Mouse (Mus musculus): ENCODE data around the gene Ccdc170.

The Ccdc170 gene

DNA sequence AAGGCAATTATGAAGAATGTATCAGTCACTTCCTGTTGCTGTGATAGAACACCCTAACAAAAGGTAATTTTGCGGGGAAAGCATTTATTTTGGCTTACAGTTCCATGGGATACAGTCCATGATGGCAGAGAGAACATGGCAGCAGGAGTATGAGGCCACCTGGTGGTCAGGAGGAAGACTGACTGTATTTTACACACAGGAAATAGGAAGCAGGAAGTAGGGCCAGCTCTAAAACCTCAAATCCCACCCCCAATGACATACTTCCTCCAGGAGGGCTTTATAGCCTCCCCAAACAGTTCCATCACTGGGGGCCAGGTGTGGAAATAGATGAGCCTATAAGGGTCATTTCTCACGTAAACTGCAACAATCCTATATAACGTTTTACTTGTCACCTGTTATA lies 39.8 kb downstream of the Ccdc170 start:
- DNase-seq = no peak

DNA sequence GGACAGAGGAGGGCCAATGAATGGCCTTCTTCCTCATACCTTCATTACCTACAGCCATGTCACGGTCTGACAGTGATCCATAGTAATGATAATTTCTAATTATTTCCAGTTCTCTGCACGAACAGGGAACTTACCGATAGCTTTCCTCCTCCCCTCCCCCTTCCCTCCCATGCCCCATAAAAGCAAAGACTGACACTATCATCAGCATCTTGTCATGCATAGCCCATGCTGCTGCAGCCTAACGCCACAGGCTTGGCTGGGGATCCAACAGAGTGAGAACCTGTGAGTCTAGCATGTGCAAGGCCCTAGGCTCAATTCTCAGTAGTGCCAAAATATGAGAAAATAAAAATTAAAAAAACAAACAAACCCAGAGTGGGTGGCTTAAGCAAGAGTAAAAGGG lies 40.8 kb downstream of the Ccdc170 start:
- DNase-seq = no peak

DNA sequence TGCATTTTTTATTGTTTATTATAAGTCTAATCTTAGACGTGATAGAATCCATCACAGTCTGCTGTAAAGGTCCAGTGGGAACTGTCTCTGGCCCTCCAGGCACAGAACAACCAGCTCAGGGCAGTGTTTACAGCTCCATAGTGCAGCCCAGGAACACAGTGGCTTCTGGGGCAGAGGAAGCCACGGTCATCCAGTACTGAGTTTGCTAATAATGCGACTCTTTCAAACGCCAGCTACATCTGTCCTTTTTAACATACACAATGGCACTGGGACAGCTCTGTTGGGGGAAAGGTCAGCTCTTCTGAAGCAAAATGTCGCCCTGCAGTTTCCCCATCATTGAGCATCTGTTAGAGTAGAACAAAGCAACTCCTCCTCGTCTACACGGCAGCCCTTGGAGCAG lies 45.7 kb downstream of the Ccdc170 start:
- no peak for DNase-seq

DNA sequence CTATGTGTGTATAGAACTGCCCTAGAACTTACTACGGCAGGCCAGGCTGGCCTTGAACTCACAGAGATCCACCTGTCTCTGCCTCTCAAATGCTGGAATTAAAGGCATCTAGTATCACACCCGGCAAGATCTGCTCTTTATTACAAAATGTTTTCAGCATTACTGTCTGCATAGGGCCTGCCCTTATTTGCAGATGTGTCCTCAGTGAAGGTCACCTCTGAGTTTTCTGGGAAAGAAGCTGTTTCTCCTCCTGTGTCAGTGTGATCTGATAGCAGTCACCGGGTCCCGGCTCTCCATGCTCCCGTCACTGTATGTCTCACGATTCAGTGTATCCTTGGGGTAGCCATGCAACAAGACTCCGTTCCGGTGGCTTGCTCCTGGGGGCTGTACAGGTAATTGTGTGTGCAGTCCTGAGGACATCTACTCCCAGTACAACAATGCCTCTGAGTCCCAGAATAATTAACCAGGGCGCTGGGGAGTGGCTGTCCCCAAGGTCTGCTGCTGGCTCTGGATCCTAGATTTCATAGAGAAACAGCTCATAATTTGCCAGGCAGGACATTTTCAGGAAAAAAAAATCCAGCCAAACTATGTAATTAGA lies 48.4 kb downstream of the Ccdc170 start:
- peak; percentile 52 for DNase-seq

DNA sequence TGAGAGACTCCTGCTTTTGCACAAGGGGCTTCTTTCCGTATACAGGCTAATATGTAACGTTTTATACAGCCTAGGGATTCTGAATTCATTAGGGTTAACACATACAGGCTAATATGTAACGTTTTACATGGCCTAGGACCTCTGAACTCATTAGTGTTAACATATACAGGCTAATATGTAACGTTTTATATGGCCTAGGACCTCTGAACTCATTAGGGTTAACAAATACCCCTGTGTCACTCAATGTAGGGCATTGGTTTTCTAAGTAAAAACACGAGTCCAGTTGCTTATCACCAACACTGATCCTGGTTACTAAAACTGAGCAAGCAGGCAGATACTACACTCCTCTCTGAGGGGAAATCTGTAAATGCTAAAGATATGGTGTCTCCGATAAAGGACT lies 49.6 kb downstream of the Ccdc170 start:
- no peak for DNase-seq

DNA sequence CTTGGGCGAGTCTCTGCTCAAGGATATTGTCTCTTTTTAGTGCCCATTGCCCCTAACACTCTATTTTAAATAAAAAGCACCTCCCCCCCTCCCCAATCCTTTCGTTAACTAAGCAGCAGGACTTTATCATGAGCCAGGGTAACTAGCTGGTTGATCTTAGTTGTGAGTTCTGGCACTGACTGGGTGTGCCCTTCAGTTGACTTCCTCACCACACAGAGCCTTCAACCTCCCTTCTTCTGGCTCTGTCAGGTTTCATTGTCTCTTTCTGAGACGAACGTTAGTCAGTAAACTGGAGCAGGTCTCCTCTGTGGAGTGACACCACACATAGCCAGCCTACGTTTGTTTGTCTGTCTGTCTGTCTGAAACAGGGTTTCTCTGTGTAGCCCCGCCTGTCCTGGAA lies 50.4 kb downstream of the Ccdc170 start:
- DNase-seq = no peak

DNA sequence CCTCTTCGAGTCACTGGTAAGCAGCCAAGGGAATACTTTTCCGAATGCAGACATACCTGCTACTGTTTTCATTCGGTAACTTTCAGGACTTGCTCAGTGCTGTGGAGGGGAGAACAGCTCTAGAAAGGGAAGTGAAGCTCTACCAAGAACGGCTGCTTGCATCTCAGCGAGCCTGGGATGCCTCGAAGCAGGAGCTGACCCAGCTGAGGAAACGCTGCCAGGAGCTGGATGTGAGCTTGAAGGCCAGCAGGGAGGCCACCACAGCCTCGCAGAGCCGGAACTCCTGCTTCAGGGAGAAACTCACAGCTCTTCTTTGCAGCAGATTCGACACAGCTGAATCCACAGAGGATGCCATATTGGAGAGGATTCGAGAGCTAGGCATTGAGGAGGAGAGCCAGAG lies 51.6 kb downstream of the Ccdc170 start:
- peak; percentile 62 for DNase-seq

DNA sequence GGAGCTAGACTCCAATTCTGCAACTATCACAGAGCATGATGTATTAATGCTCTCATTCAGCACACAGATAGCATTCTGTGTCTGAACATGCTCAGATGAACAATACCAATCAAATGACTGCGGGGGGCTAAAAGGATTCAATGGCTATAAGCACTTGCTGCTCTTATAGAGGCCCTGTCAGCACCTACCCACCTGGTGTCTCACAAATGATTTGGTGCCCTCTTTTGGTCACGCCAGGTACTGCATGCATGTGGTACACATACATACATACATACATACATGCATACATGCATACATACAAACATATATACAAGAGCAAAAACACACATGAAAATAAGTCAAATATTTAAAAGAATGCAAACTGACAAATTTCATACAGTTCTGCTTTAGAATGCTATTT lies 63.2 kb downstream of the Ccdc170 start:
- peak; percentile 26 for DNase-seq

DNA sequence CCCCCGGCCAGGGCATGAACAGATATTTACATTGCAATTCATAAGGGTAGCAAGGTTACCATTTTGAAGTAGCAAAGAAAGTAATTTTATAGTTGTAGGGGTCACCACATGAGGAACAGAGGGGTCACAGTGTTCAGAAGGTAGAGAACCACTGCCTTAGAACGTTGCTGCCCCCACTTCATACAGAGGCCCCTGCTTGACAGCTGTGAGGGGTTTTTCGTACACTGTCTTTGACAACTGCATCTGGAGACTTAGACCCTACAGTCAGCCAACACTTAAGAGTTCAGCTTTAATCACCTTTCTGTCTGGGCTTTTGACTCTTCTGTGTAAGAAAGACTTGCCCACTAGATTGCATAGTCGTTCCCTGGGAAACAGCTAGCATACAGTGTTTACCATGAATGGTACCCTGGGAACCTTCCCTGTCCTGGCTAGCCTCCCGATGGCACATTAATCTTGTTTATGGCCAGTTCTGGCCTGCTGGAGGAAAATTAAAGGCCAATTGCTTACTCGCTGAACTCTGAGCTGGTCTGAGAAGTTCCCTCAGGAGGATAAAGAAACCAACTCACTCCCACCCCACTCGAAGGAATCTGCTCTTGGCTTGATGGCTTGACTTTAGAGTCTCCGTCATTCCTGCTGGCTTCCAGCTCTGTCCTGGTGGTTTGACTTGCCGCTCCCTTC lies 71.3 kb downstream of the Ccdc170 start:
- peak; percentile 70 for DNase-seq

DNA sequence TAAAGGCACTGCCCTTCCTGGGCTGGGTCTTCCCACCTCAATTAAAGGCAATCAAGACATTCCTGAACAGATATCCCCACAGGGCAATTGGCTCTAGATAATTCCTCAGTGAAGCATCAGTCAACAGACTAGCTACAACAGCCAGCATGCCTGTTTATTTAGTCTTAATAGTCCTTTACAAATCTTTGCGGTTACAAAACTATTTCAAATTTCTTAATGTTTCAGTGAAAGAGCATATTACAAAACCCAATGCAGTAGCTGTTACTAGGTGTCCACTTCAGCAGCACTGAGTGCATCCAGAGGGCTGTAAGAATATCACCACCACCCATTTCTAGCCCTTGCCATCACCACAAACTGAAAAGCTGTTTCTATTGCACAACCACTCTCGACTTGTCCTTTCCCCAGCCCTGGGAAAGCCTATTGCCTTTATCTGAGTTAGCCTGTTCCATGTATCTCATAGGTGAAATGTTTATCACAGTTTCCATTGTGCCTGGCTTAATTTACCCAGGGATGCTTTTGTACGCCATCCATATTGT lies 74.6 kb downstream of the Ccdc170 start:
- no peak for DNase-seq

DNA sequence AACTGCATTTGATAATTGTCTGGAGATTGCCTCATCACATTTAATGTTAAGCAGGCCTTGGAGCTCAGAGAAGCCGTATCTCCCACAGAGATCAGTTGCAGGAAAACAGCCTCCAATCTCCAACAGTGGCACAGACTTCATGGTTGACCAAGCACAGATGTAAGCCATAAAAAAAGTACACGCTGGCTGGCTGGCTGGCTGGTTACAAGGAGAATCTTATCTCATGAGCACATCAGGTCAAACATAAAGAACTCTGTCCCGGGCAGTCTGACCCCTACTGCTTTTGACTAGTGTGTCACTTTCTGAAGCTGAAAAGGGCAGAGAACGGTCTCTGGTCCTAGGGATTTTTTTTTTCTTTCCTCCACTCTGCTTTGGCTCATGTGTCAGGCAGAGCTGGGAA lies 76.8 kb downstream of the Ccdc170 start:
- peak; percentile 19 for DNase-seq

DNA sequence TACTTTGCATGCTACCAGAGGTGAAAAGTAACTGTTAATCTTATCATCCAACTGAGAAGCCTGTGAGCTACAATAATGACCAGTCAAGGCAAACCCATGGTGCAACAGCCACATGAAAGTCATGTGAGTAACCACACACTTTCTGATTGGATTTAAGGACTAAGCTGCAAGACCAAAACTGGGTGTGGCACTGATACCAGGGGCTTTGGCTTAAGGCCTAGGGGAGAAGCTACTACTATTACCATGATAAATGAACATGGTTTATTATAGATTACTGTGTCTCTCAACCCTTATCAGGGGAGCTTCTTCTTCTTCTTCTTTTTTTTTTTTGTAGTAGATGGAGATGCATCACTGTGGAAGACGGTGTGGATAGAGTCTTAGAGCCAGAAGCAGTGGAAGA lies 82.8 kb downstream of the Ccdc170 start:
- DNase-seq = no peak

DNA sequence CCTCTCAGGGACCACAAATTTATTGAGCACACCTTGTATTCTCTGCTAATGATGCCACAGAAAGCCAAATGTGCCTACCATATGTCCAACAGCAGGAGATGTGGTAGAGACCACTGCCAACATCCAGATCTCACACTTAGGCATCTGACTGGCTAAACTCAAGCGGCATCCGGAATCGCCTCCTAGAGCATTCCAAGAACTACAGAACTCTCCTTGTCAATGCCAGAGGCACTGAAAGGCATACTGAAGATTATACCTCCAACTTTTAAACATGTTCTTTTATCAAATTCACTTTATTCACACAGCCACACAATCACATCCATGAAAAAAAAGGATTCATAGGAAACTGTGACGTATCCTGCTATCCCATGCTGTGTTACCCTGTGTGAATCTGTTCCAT lies 88.5 kb downstream of the Ccdc170 start:
- DNase-seq = no peak

DNA sequence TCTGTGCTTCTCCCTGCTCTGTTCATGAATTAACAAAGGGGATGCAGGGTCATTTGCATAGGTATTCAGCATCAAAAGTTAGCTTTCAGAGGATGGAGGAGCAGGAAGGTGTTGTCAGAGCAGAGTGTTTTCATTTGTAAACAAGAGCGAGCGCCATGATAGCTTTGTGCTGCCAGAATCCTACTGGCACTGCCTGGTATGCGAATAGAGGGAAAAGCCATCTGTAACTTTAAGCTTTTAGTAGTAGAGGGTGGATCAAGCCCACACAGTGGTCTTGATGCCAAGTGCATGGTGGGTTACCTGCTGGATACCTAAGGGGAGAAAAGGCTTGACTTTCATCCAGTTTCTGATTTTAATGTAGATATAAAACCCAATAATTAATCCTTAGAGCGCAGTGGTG lies 89.0 kb downstream of the Ccdc170 start:
- no peak for DNase-seq

DNA sequence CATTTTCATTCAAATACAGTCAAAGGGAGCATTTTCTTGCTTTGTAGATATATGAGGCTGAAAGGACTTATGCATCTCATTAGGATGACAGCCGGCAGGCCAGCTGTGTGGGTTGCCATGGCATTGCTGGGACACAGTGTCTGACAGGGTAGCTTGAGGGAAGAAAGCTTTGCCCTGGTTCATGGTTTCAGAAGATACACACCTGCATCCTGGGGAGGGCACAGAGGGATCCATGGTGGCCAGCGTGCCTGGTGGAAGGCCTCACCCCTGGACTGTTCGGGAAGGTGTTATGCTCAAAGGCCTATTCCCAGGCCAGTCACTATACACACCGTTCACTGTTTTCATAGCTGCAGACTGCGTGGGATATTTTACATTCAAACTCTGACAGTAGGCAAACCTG lies 99.6 kb downstream of the Ccdc170 start:
- DNase-seq = no peak

DNA sequence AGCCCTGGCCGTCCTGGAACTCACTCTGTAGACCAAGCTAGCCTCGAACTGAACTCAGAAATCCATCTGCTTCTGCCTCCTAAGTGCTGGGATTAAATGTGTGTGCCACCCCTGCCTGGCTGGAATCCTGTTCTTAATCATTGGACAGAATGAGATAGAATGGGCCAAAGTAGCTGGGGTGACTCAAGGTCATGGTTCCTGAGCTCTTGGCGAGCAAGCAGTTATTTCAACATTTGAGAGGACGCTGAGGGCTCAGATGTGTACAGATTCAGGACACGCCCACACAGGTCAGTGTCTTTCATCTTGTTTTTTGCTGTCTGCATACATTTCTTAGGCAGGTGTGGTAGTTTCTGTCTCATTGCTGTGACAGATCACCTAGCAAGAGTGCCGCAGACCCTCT lies 104.4 kb downstream of the Ccdc170 start:
- DNase-seq = no peak

DNA sequence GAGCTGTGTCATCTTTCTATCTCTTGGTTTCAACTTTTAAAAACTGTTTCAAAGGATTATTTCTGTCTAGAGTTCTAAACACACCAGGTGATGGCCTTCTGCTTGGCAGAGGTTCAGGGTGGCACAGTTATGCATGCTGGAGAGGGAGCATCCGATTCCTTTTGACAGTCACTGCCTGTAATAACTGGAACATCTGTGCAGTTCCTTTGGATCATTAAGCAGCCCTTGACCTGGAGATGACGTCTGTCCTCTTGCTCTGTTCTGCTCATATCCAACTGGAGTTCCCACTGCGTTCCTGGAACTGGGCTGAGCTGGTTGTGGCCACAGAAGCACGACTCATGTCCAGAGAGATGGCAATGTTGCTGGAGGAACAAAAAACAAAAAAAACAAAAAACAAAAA lies 107.3 kb downstream of the Ccdc170 start:
- no peak for DNase-seq

DNA sequence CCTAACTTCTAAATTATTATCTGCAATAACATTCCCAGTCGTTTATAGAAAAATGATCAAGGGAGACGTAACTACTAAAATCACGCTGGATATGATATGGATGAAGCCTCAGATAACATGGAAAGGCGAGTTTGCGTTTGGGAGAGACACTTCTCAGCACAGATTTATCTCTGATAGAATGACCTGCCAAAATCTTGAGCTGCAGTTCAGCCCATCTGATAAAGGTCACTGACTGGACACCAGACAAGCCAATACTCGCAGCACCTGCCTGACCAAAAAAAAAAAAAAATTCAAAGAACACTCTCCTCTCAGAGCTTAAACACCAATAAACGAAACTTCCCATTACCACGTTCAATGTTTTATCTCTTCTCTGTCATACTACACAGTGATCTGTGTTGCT lies 108.7 kb downstream of the Ccdc170 start:
- no peak for DNase-seq

DNA sequence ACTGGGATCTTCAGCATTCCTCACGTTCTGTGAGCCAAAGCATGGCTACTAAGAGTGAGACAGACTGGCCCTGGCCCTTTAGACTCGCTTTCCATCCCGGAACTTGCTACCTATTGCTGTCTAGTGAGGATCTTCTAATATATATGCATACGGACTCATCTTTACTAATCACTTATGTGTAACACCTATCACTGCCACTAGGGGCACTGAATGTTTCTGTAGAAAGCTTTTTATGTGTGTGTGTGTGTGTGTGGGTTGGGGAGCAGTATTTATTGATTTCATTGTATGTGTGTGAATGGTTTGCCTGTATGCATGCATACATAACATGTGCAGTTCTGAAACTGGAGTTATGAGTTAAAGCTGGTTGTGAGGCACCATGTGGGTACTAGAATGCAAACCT lies 111.5 kb downstream of the Ccdc170 start:
- no peak for DNase-seq

DNA sequence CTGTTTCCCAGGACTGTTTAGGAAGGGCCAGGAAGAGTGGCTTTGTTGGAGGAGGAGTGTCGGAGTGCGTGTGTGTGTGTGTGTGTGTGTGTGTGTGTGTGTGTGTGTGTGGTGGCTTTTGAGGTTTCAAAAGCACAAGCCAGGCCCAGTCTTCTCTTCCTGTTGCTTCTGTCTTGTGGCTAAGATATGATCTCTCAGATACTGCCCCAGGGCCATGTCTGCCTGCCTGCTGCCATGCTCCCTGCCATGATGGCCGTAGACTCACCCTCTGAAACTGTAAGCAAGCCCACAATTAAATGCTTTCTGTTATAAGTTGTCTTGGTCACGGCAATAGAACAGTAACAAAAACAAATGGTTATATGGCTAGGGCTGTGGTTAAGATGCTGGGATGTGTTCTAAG lies 114.9 kb downstream of the Ccdc170 start:
- no peak for DNase-seq

DNA sequence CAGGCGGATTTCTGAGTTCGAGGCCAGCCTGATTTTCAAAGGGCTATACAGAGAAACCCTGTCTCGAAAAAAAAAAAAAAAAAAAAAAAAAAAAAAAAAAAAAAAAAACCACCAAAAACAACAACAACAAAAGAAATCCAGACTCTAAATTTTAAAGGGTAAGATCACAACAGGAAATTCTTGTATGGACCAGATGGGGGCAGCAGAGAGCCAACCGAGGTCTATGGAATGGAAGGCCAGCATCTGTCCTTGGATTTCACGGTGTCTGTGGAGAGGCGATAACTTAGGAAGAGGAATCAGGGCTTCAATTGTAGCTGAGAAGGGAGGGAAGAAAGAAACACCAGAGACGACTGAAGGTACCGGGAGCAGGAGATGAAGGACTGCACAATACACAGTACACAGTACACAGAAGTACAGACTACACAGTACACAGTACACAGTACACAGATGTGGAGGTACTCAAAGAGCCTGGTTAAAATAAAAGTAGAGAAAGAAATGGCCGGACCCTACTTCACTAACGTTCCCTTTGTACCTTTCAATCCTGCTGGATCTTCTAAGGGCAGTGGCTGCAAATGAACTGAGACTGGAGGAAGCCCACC lies 116.0 kb downstream of the Ccdc170 start:
- peak; percentile 77 for DNase-seq

DNA sequence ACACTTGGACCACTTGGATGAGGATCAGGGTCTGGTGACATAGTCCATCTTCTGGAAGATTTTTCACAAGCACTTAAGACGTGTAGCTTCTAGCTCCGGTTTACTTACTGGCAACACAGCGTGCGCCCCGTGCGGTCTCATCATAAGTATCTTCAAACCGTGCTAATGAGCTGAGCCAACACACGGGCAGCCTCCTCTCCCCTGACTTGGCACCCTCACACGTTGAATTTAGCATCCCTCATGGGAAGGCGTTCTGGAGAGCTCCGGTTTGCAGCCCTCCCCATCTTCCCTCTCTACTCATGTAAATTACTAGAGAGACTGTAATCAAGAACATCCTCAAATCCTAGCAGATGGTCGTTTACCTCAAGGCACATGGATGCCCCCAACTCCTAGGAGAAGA lies 116.6 kb downstream of the Ccdc170 start:
- DNase-seq = no peak

DNA sequence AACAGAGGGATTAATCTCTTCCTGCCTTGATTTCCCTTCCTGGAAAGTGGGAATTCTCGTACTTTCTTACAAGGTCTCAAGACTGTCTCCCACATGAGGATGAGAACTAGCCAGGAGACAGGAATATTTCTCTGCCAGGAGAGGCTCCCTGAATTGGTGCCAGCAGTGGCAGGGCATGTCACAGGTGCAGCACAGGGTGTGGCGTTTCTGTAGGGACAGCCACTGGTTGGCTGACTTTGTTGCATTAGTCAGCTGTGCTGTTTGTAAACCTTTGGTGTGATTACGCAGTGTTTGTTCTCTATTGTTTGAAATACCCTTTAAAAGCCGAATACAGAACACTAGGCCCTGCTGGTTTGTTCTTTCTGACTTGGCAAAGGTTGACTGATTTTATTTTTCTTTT lies 117.3 kb downstream of the Ccdc170 start:
- DNase-seq = no peak

DNA sequence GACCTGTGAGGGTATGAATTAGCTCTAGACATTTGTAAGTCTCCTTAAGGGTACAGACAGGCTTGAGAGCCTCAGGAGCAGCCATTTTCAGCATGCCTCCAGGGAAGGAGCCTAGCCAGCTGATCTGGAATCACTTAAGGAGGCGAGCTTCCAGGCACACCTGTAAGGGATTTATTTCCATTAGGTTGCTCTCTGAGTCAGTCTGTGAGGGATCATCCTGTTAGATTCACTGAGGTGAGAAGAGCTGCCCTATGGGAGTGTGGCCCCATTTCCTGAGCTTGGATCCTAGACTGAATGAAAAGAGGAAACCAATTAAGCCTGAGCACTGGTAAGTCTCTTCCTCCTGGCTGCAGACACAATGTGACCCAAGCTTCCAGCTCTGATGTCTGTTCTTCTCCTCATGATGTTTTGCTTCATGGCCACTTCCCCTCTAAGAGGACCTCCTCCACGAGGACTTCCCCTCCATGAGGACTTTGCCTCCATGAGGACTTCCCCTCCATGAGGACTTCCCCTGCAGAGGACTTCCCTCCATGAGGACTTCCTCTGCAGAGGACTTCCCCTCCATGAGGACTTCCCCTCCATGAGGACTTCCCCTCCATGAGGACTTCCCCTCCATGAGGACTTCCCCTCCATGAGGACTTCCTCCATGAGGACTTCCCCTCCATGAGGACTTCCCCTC lies 118.6 kb downstream of the Ccdc170 start:
- DNase-seq = no peak
